Mouse (Mus musculus) left cerebral cortex, postnatal 25 days (tissue): Measurements from ENCODE around the gene Fam241a. TPM values are rescaled to one million over a fixed set of nuclear protein-coding genes. Genes with fewer than 3 reads are reported as not detected.

ENCODE experiments used
- DNase-seq, 2 experiments: peaks; one replicate each; pipeline ENCODE4 v3.0.0; 2022; ENCODE audit warnings: low spot score in 2 of 2, mixed read lengths in 1 of 2
- intact Hi-C: fragments of 180-260 bp; cut with DNase I; formaldehyde crosslinking; loops from one replicate; pipeline ENCODE4 v1.15.1; 2025
- total RNA-seq, 2 experiments: library from RNA; stranded (reverse); gene quantifications; 2 replicates each; pipeline ENCODE4 v1.2.3; 2021

Gene Fam241a
- total RNA-seq, 2 experiments from 2014 or later, result 3.3 to 4.0 TPM

DNA sequence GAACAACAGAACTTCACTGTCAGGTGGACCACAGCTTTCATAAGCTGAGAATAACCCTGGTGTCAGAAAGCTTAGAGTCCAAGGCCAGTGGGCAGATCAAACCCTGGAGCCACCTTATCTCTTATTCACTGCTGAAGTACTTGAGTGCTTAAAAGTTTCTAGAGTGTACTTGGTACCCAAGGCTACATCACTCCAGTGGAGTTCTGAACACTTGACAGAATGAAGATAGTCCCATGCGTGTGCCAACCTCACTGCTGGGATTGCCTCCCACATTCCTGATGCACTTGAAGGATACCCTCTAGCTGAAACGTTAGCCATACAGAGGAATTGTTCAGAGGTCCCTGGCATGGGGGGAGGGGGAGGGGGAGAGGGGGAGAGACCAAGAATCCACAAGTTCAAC is 14.4 kb downstream of the Fam241a start:
- intact Hi-C loops, result no loop called here
- DNase-seq, result no peak

DNA sequence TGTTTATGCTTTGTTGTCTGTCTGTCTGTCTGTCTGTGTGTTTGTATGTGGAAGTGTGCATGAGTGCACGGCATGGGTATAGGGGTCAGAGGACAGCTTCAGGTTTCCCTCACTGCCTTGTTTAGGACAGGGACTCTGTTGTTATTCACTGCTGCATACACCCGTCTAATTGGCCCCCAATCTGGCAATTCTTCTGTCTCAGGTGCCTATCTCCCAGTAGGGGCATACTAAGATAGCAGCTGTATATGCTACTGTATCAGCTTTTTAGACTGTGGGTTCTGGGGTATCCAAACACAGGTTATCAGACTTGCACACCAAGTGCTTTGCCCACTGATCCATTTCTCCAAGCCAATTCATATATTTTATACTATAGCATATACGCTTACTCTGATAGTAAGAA is 16.2 kb downstream of the Fam241a start:
- intact Hi-C loops, result no loop called here
- no peak for DNase-seq

DNA sequence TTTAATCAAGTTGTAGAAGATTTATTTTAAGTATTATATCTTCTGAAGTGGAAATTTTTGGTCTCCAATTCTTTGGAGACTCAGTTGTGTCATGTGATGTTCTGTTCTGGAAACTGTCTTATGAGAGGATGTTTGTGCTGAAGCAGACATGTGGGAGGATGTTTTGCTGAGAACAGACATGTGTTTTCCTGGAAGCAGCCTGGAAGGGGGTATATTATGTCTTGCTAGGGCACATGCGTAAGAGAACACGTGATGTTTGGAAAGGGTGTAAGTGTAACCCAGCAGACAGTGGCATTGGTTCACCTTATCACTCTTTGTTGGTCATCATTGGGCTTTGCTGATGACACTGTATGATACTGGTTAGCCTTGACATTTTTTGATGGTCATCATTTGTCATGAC is 20.6 kb downstream of the Fam241a start:
- intact Hi-C loops, result no loop called here
- no peak for DNase-seq

- intact Hi-C loops, result no loop called here
- DNase-seq, result no peak
Measured at GRCm38 (mm10) chr3:127875059-127875458, 21.1 kb downstream of the Fam241a start.

- intact Hi-C loops, result no loop called here
- DNase-seq, result no peak
Measured at GRCm38 (mm10) chr3:127874254-127874883, 21.8 kb downstream of the Fam241a start.

GRCm38 (mm10) chr3:127871575-127871974 is 24.5 kb downstream of the Fam241a start:
- no peak for DNase-seq
- intact Hi-C loops, result no loop called here

DNA sequence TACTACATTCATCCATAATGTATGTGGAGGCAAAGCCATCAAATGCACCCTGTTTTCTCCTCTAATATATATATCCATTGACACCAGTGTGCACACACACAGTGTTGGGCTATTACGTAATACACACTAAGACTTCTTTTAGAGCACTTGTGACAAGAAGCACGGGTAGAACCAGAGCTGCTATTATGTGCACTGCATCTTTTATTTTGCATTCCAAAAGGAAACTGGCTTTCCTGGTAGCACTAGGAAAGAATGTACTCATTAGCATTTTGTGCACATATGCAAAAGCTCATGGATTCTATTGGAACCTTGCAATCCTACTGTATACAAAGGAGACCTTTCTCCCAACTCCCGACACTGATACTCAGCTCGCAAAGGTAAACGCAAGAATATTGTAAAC is 27.2 kb downstream of the Fam241a start:
- peak in 1 of 2 experiments; percentile 19 for DNase-seq
- intact Hi-C loops, result no loop called here

- no peak for DNase-seq
- intact Hi-C loops, result no loop called here
Measured at GRCm38 (mm10) chr3:127868046-127868758, 27.9 kb downstream of the Fam241a start.

- DNase-seq, result peak in 1 of 2 experiments; percentile 27
- intact Hi-C loops, result no loop called here
Measured at GRCm38 (mm10) chr3:127864242-127864641, 31.9 kb downstream of the Fam241a start.

DNA sequence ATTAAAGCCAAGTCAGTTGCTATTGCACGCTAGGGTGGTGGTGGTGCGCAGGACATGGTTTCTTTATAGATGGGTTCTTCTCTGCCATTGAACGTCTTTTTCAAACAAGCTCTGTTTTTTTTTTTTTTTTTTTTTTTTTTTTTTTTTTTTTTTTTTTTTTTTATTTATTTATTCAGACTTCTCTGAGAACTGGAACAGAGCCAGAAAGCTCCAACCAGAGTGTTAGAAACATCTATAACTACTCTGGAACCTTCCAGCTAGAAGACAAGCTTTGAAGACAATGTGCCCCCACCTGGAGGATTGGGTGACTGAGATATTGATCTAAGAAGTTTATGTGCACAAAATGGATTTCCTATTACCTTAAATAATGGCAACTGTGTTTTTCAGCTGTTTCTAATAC is 32.6 kb downstream of the Fam241a start:
- no peak for DNase-seq
- intact Hi-C loops, result no loop called here

DNA sequence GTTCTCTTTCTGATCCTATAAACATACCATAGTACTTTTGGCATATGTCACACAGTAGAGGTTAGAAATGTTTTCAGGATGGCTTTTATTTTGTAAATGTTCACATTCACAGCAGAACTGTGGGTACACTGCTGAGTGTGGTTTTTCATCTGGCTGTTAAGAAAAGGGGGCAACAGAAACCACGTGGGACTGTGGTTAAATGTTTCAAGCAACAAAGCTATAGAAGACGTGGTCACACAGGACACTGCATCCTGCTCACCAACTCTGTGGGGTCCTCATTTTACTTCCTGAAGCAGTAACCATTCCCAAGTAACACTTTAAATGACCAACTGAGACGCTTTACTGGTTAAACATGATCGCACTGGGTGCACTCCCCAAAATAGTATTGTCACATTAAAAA is 33.6 kb downstream of the Fam241a start:
- intact Hi-C loops, result no loop called here
- no peak for DNase-seq

DNA sequence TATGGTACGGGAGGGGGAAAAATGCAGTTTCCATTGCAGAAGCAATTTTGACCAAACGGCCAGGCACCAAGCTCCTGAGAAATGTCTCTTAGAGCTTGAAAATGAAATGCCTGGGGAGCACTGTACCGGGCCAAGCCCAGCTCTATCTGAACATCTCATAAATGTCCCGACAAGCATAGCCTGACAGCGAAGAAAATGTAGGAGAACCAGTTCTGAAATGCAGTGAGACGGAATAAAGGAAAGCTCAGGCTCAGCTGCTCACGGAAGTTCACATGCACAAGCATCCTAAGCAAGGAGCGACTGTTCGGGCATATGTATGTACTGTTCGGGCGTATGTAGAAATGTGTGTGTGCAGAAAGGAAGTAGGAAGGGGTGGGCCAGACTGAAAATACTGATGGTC is 34.8 kb downstream of the Fam241a start:
- intact Hi-C loops, result no loop called here
- no peak for DNase-seq

- DNase-seq, result peak; percentile 68 to 73
- intact Hi-C loops, result loop anchor here (2.0 to 5.0 kb wide), 2 partner anchors 44 to 95 kb away; partner anchors contain the start of gene Fam241a
Measured at GRCm38 (mm10) chr3:127853431-127854206, 42.5 kb downstream of the Fam241a start.

GRCm38 (mm10) chr3:127852722-127853121 is 43.4 kb downstream of the Fam241a start:
- intact Hi-C loops, result loop anchor here (2.0 to 5.0 kb wide), 2 partner anchors 45 to 96 kb away; partner anchors contain the start of gene Fam241a
- DNase-seq, result peak in 1 of 2 experiments; percentile 12

DNA sequence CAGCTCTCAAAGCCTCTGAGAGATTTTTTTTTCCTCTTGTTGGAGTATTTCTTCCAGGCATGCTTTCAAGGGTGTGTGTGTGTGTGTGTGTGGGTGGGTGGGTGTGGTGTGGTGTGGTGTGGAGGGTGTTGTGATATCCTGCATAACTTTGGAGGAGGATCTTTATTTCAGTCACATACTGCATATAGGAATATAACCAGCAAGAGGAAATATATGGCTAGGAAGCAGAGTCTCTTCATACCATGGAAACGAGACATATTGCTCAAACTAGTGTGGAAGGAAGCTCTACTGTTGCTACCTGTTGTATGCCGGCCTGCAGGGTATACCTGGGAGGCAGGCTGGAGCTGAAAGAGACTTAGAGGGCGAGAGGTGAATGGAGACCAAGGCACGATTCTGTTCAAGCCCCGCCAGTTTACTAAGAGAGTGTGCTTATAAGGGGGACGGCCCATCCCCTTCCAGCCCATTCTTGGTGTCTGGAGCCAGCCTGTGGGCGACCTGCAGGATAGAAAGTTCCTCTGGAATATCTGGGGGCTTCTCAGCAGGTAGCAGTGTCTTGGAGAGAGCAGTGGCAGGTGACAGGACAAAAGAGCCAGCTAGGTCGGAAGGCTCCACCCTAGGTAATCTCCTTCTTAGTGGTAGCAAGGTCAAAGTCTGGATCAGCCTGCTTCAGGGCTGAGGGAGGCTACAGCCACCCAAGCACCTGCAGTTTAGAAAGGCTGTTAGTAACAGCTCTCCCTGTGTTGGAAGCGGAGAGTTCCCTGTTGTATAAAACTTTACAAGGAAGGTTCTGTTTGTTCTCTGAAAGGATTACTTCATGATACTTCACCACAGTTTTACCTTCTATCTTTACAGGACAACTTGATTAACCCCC is 45.1 kb downstream of the Fam241a start:
- DNase-seq, result peak in 1 of 2 experiments; percentile 20
- intact Hi-C loops, result loop anchor here (5.0 kb wide), 1 partner anchor 46 kb away; the partner anchor contains the start of gene Fam241a

DNA sequence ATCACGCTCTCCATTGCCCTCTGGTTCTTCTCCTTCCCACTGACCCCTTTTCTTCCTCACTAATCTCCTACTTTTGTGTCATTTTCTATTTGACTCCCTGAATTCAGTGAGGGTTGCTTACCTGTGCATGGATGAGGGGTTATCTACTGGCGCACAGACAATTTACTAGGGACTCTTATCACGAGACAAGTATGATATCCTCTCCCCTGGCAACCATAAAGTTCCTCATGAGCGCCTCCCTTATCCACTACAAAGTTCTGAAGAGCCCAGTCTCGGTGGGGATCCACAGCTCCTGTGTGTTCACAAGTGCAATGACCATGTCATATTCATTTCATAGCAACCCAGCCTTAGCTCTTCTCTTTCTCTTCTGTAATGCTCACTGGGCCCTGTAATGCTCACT is 46.2 kb downstream of the Fam241a start:
- intact Hi-C loops, result loop anchor here (5.0 kb wide), 1 partner anchor 47 kb away; the partner anchor contains the start of gene Fam241a
- DNase-seq, result no peak

DNA sequence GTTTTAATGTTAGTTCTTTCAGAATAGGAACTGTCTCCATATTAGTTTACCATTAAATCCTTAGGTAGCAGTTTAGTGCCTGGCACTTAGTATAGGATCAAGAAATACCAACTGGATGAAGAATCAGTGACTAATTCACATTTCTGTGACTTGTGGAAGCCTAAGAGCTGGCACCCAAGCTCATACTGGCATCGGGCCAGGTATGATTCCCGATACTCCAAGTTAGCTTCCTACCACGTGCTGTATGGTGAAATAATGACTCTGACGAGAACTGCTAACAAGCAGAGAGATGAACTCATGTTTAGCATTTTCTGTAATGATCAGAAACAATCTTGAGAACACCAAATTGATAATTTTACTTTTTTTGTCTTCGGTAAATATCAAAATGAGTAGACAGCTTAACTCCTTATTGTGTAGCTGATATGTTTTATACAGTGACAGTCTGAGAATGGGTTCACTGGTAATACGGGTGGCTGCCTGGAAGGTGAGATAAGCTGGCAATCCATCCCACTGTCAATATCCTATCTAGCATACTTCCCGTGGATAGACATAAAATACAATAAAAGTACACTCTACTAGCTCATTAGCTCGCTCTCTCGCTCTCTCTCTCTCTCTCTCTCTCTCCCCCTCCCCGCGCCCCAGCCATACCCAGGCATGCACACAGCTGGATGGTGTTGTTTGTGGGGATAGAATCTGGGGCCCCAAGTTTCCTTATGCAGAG is 47.9 kb downstream of the Fam241a start:
- intact Hi-C loops, result no loop called here
- no peak for DNase-seq

GRCm38 (mm10) chr3:127843941-127844327 is 52.2 kb downstream of the Fam241a start:
- intact Hi-C loops, result no loop called here
- no peak for DNase-seq
